Mouse (Mus musculus) lung, adult 2 months (tissue): ENCODE measurements around the gene Sbno2.

Source experiments
- CTCF ChIP-seq: fragments of 200-500 bp; IDR thresholded peaks from 2 replicates; pipeline ENCODE4 v1.5.1; 2011; ENCODE audit warnings: mild to moderate bottlenecking, low read length, control low read depth; ENCODE audit not compliant: insufficient read depth
- POLR2A ChIP-seq: fragments of 200-500 bp; IDR thresholded peaks from 2 replicates; pipeline ENCODE4 v1.6.1; 2011; ENCODE audit warnings: low read depth, mild to moderate bottlenecking, control low read depth, low read length, borderline replicate concordance; ENCODE audit errors: extremely low read depth

DNA sequence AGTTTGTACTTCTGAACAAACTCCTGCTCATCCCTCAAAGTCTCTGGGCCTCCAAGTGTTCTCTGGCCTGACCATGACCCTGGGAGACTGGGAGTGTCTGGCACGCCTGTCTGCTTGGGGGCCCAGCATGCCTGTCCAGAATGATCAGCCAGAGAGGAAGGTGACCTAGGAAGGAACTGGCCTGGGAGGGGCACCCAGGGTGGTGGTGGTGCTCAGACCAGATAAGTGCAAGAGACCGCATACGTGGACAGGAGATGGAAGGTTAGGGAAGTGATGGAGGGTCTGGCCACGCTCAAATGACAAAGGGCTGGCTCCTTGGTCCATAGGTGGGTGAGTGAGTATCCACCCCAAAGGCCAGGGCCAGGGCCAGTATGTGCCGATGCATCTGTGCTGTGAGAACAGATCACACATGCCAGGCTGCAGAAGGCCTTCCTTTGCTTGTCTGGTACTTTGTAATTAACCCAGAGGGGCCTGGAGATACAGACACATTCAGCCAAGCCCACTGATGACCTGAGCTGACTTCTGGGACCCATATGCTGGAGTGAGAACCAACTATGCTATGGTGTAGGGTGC is 41.9 kb upstream of the Sbno2 start:
- TF ChIP-seq CTCF (no peak), POLR2A (0 out of 2 replicates have a peak, but pooled peaks have one; percentile 3)
